Mouse (Mus musculus) embryonic fibroblast, embryonic 13.5 days (primary cell): ENCODE data around the gene Pip4k2a.

Experiments
- CTCF ChIP-seq: IDR thresholded peaks from 2 replicates; pipeline ENCODE4 v1.5.1; 2011; ENCODE audit warnings: mild to moderate bottlenecking, control low read depth, low read length, moderate library complexity, borderline replicate concordance; ENCODE audit not compliant: insufficient read depth
- POLR2A ChIP-seq: IDR thresholded peaks from 2 replicates; pipeline ENCODE4 v1.6.1; 2011; ENCODE audit warnings: low read depth, mild to moderate bottlenecking, control low read depth, low read length, moderate library complexity

GRCm38 (mm10) chr2:18850657-18851056 lies 147.3 kb downstream of the Pip4k2a start:
- no peak for TF ChIP-seq CTCF
- no peak for TF ChIP-seq POLR2A
